In genomic region chr9:38427026-38427425, GRCm38 (mm10) we compare ENCODE assay signal across 47 mouse cellular contexts. TPM values are rescaled to one million over a fixed set of nuclear protein-coding genes. Genes with fewer than 3 reads are reported as not detected.
"Had no signal": no experiment of that assay in that cellular context is flagged by ENCODE, and none has a peak within 500 bp of the region (broad histone marks: within the 10 kb centered on the region; RNA-seq: fewer than 3 reads in every experiment).

No protein-coding gene starts in this region.

- H3K4me3 ChIP-seq: limb, embryonic 10.5 days; limb, embryonic 12.5 days; limb, embryonic 13.5 days; limb, embryonic 15.5 days; liver, embryonic 12.5 days; liver, embryonic 13.5 days; liver, embryonic 15.5 days; lung, embryonic 15.5 days; megakaryocyte, embryonic 14.5 days; midbrain, embryonic 10.5 days; midbrain, embryonic 12.5 days; midbrain, embryonic 13.5 days; midbrain, embryonic 15.5 days; myocyte; neural tube, embryonic 12.5 days had no signal

- H3K36me3 ChIP-seq: limb, embryonic 10.5 days; limb, embryonic 12.5 days; limb, embryonic 13.5 days; limb, embryonic 15.5 days; liver, embryonic 12.5 days; liver, embryonic 13.5 days; liver, embryonic 15.5 days; lung, embryonic 15.5 days; midbrain, embryonic 10.5 days; midbrain, embryonic 12.5 days; midbrain, embryonic 13.5 days; midbrain, embryonic 15.5 days; neural tube, embryonic 12.5 days had no signal

- DNase-seq: left cerebral cortex, postnatal 4 days; liver; liver, embryonic 13.5 days; liver, postnatal 0 days; lung, adult 18-20 months; lung, adult 2 months; lung, embryonic 14.5 days; lung, postnatal 10 days; lung, postnatal 14 days; lung, postnatal 36 days; lung, postnatal 4 days; midbrain, embryonic 14.5 days had no signal

- H3K27me3 ChIP-seq: limb, embryonic 12.5 days; limb, embryonic 13.5 days; limb, embryonic 15.5 days; liver, embryonic 12.5 days; liver, embryonic 13.5 days; liver, embryonic 15.5 days; lung, embryonic 15.5 days; megakaryocyte, embryonic 14.5 days; midbrain, embryonic 12.5 days; midbrain, embryonic 13.5 days; midbrain, embryonic 15.5 days; neural tube, embryonic 12.5 days had no signal

- H3K9ac ChIP-seq: limb, embryonic 12.5 days; limb, embryonic 13.5 days; limb, embryonic 15.5 days; liver, embryonic 12.5 days; liver, embryonic 13.5 days; liver, embryonic 14.5 days; liver, embryonic 15.5 days; liver, postnatal 0 days; lung, embryonic 14.5 days; lung, embryonic 15.5 days; midbrain, embryonic 12.5 days; midbrain, embryonic 13.5 days; midbrain, embryonic 15.5 days; neural tube, embryonic 12.5 days had no signal

- H3K9me3 ChIP-seq: limb, embryonic 10.5 days; limb, embryonic 12.5 days; limb, embryonic 15.5 days; liver, embryonic 12.5 days; liver, embryonic 13.5 days; liver, embryonic 15.5 days; lung, embryonic 15.5 days; megakaryocyte, embryonic 14.5 days; midbrain, embryonic 10.5 days; midbrain, embryonic 12.5 days; midbrain, embryonic 15.5 days; neural tube, embryonic 12.5 days had no signal

- ATAC-seq: liver, embryonic 12.5 days; liver, postnatal 0 days; lung, postnatal 0 days; midbrain, embryonic 13.5 days; midbrain, embryonic 15.5 days; midbrain, embryonic 16.5 days had no signal

- H3K27ac ChIP-seq: limb, embryonic 10.5 days; limb, embryonic 12.5 days; limb, embryonic 13.5 days; limb, embryonic 15.5 days; liver, embryonic 12.5 days; liver, embryonic 13.5 days; liver, embryonic 14.5 days; liver, embryonic 15.5 days; lung, embryonic 15.5 days; macrophage; midbrain, embryonic 10.5 days; midbrain, embryonic 12.5 days; midbrain, embryonic 13.5 days; midbrain, embryonic 15.5 days; neural tube, embryonic 12.5 days had no signal

- H3K4me1 ChIP-seq: limb, embryonic 10.5 days; limb, embryonic 12.5 days; limb, embryonic 13.5 days; limb, embryonic 15.5 days; liver, embryonic 12.5 days; liver, embryonic 13.5 days; liver, embryonic 15.5 days; lung, embryonic 15.5 days; megakaryocyte, embryonic 14.5 days; midbrain, embryonic 10.5 days; midbrain, embryonic 12.5 days; midbrain, embryonic 13.5 days; midbrain, embryonic 15.5 days; neural tube, embryonic 12.5 days had no signal

- H3K4me2 ChIP-seq: limb, embryonic 12.5 days; limb, embryonic 13.5 days; limb, embryonic 15.5 days; liver, embryonic 11.5 days; liver, embryonic 12.5 days; liver, embryonic 13.5 days; liver, embryonic 15.5 days; lung, embryonic 14.5 days; lung, embryonic 15.5 days; midbrain, embryonic 11.5 days; midbrain, embryonic 12.5 days; midbrain, embryonic 13.5 days; midbrain, embryonic 15.5 days; neural tube, embryonic 12.5 days had no signal

RNA-seq across cellular contexts. Expression of gene Olfr901, which starts 2.2 kb away (rescaled TPM):
- total RNA-seq: left cerebral cortex, postnatal 10 days; left cerebral cortex, postnatal 14 days; left cerebral cortex, postnatal 25 days; left cerebral cortex, postnatal 36 days; left cerebral cortex, postnatal 4 days; liver, adult 2 months; megakaryocyte progenitor cell, adult 5-6 weeks; megakaryocyte, adult 5-6 weeks; megakaryocyte-erythroid progenitor cell, adult 5-6 weeks; midbrain, postnatal 0 days; monocyte, adult 5-6 weeks had no signal
- polyA plus RNA-seq: limb, embryonic 10.5 days; limb, embryonic 11.5 days; limb, embryonic 12.5 days; limb, embryonic 13.5 days; limb, embryonic 14.5 days; limb, embryonic 15.5 days; liver, adult 2 months; liver, embryonic 11.5 days; liver, embryonic 12.5 days; liver, embryonic 13.5 days; liver, embryonic 14.5 days; liver, embryonic 15.5 days; liver, embryonic 16.5 days; liver, postnatal 0 days; lung, adult 2 months; lung, embryonic 14.5 days; lung, embryonic 15.5 days; lung, embryonic 16.5 days; lung, postnatal 0 days; macrophage; midbrain, embryonic 10.5 days; midbrain, embryonic 11.5 days; midbrain, embryonic 12.5 days; midbrain, embryonic 13.5 days; midbrain, embryonic 14.5 days; midbrain, embryonic 15.5 days; midbrain, embryonic 16.5 days; midbrain, postnatal 0 days; neural tube, embryonic 11.5 days; neural tube, embryonic 12.5 days had no signal

RNA-seq across cellular contexts. Expression of gene Olfr902, which starts 20.4 kb away (rescaled TPM):
- total RNA-seq: left cerebral cortex, postnatal 10 days; left cerebral cortex, postnatal 14 days; left cerebral cortex, postnatal 25 days; left cerebral cortex, postnatal 36 days; left cerebral cortex, postnatal 4 days; liver, adult 2 months; megakaryocyte progenitor cell, adult 5-6 weeks; megakaryocyte, adult 5-6 weeks; megakaryocyte-erythroid progenitor cell, adult 5-6 weeks; midbrain, postnatal 0 days; monocyte, adult 5-6 weeks had no signal
- polyA plus RNA-seq: limb, embryonic 10.5 days; limb, embryonic 11.5 days; limb, embryonic 12.5 days; limb, embryonic 13.5 days; limb, embryonic 14.5 days; limb, embryonic 15.5 days; liver, adult 2 months; liver, embryonic 11.5 days; liver, embryonic 12.5 days; liver, embryonic 13.5 days; liver, embryonic 14.5 days; liver, embryonic 15.5 days; liver, embryonic 16.5 days; liver, postnatal 0 days; lung, adult 2 months; lung, embryonic 14.5 days; lung, embryonic 15.5 days; lung, embryonic 16.5 days; lung, postnatal 0 days; macrophage; midbrain, embryonic 10.5 days; midbrain, embryonic 11.5 days; midbrain, embryonic 12.5 days; midbrain, embryonic 13.5 days; midbrain, embryonic 14.5 days; midbrain, embryonic 15.5 days; midbrain, embryonic 16.5 days; midbrain, postnatal 0 days; myocyte; neural tube, embryonic 11.5 days; neural tube, embryonic 12.5 days had no signal

RNA-seq across cellular contexts. Expression of gene Olfr147, which starts 25.5 kb away (rescaled TPM):
- total RNA-seq: left cerebral cortex, postnatal 10 days; left cerebral cortex, postnatal 14 days; left cerebral cortex, postnatal 25 days; left cerebral cortex, postnatal 36 days; left cerebral cortex, postnatal 4 days; liver, adult 2 months; megakaryocyte progenitor cell, adult 5-6 weeks; megakaryocyte, adult 5-6 weeks; megakaryocyte-erythroid progenitor cell, adult 5-6 weeks; midbrain, postnatal 0 days; monocyte, adult 5-6 weeks had no signal
- polyA plus RNA-seq: limb, embryonic 10.5 days; limb, embryonic 11.5 days; limb, embryonic 12.5 days; limb, embryonic 13.5 days; limb, embryonic 14.5 days; limb, embryonic 15.5 days; liver, adult 2 months; liver, embryonic 11.5 days; liver, embryonic 12.5 days; liver, embryonic 13.5 days; liver, embryonic 14.5 days; liver, embryonic 15.5 days; liver, embryonic 16.5 days; liver, postnatal 0 days; lung, adult 2 months; lung, embryonic 14.5 days; lung, embryonic 15.5 days; lung, embryonic 16.5 days; lung, postnatal 0 days; macrophage; midbrain, embryonic 10.5 days; midbrain, embryonic 11.5 days; midbrain, embryonic 12.5 days; midbrain, embryonic 13.5 days; midbrain, embryonic 14.5 days; midbrain, embryonic 15.5 days; midbrain, embryonic 16.5 days; midbrain, postnatal 0 days; neural tube, embryonic 11.5 days; neural tube, embryonic 12.5 days had no signal

RNA-seq across cellular contexts. Expression of gene Olfr904, which starts 35.9 kb away (rescaled TPM):
- total RNA-seq: left cerebral cortex, postnatal 10 days; left cerebral cortex, postnatal 14 days; left cerebral cortex, postnatal 25 days; left cerebral cortex, postnatal 36 days; left cerebral cortex, postnatal 4 days; liver, adult 2 months; megakaryocyte progenitor cell, adult 5-6 weeks; megakaryocyte, adult 5-6 weeks; megakaryocyte-erythroid progenitor cell, adult 5-6 weeks; midbrain, postnatal 0 days; monocyte, adult 5-6 weeks had no signal
- polyA plus RNA-seq: limb, embryonic 10.5 days; limb, embryonic 11.5 days; limb, embryonic 12.5 days; limb, embryonic 13.5 days; limb, embryonic 14.5 days; limb, embryonic 15.5 days; liver, adult 2 months; liver, embryonic 11.5 days; liver, embryonic 12.5 days; liver, embryonic 13.5 days; liver, embryonic 14.5 days; liver, embryonic 15.5 days; liver, embryonic 16.5 days; liver, postnatal 0 days; lung, adult 2 months; lung, embryonic 14.5 days; lung, embryonic 15.5 days; lung, embryonic 16.5 days; lung, postnatal 0 days; macrophage; midbrain, embryonic 10.5 days; midbrain, embryonic 11.5 days; midbrain, embryonic 12.5 days; midbrain, embryonic 13.5 days; midbrain, embryonic 14.5 days; midbrain, embryonic 15.5 days; midbrain, embryonic 16.5 days; midbrain, postnatal 0 days; myocyte; neural tube, embryonic 11.5 days; neural tube, embryonic 12.5 days had no signal

RNA-seq across cellular contexts. Expression of gene Olfr905, which starts 43.9 kb away (rescaled TPM):
- total RNA-seq: left cerebral cortex, postnatal 10 days; left cerebral cortex, postnatal 14 days; left cerebral cortex, postnatal 25 days; left cerebral cortex, postnatal 36 days; left cerebral cortex, postnatal 4 days; liver, adult 2 months; megakaryocyte progenitor cell, adult 5-6 weeks; megakaryocyte, adult 5-6 weeks; megakaryocyte-erythroid progenitor cell, adult 5-6 weeks; midbrain, postnatal 0 days; monocyte, adult 5-6 weeks had no signal
- polyA plus RNA-seq: limb, embryonic 10.5 days; limb, embryonic 11.5 days; limb, embryonic 12.5 days; limb, embryonic 13.5 days; limb, embryonic 14.5 days; limb, embryonic 15.5 days; liver, adult 2 months; liver, embryonic 11.5 days; liver, embryonic 12.5 days; liver, embryonic 13.5 days; liver, embryonic 14.5 days; liver, embryonic 15.5 days; liver, embryonic 16.5 days; liver, postnatal 0 days; lung, adult 2 months; lung, embryonic 14.5 days; lung, embryonic 15.5 days; lung, embryonic 16.5 days; lung, postnatal 0 days; macrophage; midbrain, embryonic 10.5 days; midbrain, embryonic 11.5 days; midbrain, embryonic 12.5 days; midbrain, embryonic 13.5 days; midbrain, embryonic 14.5 days; midbrain, embryonic 15.5 days; midbrain, embryonic 16.5 days; midbrain, postnatal 0 days; myocyte; neural tube, embryonic 11.5 days; neural tube, embryonic 12.5 days had no signal
